Mouse (Mus musculus): ENCODE measurements around the gene Fstl4.

- TF ChIP-seq CTCF (IDR thresholded peaks at IDR 0.05; ENCODE audit: low read depth) (no peak), EP300 (IDR thresholded peaks at IDR 0.05; ENCODE audit: low read depth) (no peak)
Observed at GRCm38 (mm10) chr11:52826591-52826990, 62.2 kb downstream of the Fstl4 start.

Measured in liver, embryonic 14.5 days (tissue).